Mouse (Mus musculus): Measurements from ENCODE around the gene Bnc2.

Gene Bnc2

GRCm38 (mm10) chr4:84675171-84675973, at the start of gene Bnc2:
Gene Bnc2, minus strand, starts transcription at chr4:84675275.
- DNase-seq (ENCODE audit: low read depth, low spot score), result peak; percentile 75

- no peak for DNase-seq (ENCODE audit: low read depth, low spot score)
These were observed 32.9 kb upstream of the Bnc2 start for GRCm38 (mm10) chr4:84707961-84708360.

DNA sequence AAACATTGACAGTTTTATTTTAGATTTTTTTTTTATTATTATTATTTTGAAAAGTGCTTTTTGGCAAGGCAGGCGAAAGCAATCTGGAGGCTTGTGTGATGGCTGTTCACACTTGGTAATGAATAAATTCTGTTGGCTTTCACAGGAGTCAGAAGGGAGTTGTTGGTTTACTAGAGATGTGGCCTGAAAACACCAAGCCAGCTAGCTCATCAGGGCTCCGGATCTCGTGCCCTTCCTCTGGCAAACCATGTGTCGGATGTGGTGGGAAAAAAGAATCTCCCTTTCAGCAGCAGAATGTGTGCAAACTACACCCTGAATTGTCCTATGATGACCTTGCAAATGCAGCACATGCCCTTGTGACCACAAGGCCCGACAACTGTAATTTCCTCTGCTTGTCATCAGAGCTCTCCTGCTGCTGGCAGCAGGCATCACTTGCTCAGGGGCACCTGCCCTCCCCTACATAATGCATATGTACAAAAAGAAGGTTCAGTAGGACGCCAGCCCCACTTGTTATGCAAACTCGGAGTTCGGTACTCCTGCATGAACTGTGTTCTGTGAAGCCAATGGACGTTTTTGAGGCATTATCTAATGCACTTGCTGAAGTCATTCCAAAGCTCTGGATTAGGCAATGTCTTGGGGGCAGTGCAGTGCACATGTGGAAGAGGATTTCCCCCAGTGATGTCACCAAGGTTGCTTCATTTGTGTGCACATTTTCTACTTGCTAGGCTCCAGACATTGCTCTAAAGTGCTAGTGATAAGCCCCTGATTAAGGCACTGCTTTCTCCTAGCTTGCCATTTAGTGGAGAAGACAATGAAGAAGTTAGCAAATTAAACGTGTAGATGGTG, 10.7 kb upstream of the Bnc2 start:
- peak; percentile 69 for DNase-seq (ENCODE audit: low read depth, low spot score)

DNA sequence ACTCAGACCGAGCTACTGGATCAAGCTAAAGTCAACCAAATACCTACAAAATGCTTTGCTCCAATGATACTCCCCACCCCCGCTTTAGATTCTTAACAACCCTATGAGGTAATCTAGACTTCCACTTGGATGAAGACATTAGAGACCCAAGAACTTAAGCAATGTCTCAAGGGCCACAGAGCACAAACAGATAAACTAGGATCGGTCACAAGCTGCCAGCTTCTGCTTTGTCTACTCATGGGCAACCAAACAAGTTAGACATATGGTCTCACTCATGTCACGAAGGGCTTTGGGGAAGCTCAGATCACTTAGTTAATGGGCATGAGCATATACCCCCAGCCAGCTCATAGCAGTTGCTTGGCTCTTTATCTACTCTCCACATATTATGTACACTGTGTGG, 9.9 kb upstream of the Bnc2 start:
- no peak for DNase-seq (ENCODE audit: low read depth, low spot score)

- no peak for DNase-seq (ENCODE audit: low read depth, low spot score)
These were observed 870 bp upstream of the Bnc2 start for GRCm38 (mm10) chr4:84675974-84676315.

DNA sequence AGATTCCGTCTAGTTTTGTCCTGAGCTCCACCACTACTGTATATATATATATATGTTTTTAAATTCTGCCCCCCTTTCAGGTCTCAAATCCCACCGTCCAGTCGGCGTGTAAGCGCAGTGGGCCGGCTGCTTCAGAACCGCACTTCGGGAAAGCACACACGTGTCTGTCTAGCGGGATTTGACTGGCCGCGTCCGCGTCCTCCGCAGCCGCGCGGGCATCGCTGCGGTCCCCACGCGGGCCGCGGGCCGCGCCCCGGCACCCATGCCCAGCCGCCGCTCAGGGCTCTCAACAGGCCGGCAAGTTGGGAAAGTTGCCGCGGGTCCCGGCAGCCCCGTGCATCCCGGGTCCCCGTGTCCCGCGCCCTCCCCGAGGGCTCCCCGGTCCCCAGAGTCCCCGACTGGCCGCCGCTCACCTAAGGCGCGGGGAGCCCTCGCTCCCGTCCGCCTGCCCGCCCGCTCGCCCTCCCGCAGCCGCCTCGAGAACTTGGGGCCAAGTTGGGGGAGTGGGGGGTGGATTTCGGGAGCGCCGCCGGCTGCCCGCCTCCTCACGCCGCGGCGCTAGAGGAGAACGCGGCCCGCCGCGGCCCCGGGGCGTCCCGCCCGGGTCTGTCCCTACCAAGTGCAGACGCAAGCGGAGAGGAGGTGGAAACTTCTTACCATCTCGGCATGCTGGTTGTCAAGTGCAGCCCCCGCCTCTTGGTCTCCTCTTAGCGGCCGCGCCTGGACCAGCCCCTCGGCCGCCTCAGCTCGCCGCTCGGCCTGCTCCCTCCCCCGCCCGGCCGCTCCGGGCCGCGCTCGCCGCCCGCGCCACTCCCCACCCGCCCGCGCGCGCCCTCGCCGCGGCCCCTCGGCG, 531 bp downstream of the Bnc2 start:
- peak; percentile 60 for DNase-seq (ENCODE audit: low read depth, low spot score)

DNA sequence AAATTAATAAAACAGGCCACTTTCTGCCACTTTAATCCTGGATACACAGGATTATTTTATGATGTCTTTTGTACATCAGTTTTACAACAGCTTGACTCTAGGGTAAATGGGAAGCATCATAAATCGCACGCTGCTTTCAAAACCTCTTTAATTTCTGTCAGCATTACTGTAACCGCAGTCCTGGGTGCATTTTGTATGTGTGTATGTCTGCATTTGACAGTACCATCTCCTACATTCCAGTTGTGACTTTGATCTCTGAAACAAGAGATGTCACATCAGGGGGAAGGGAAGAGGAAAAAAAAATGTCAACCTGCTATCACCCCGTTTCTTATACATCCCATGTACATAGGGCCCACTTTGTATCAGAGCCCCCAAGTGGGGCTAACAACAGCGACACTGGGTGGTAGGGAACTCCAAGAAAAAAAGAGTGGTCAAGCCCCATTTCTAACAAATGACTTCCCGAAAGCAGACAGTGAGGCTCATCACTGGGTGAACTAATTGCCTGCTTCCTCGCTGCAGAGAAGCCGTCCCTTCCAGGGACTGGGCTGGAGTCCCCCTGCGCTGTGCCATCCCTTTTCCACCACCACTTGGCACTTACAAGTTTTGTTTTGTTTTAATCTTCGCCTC, 1.3 kb downstream of the Bnc2 start:
- peak; percentile 56 for DNase-seq (ENCODE audit: low read depth, low spot score)

DNA sequence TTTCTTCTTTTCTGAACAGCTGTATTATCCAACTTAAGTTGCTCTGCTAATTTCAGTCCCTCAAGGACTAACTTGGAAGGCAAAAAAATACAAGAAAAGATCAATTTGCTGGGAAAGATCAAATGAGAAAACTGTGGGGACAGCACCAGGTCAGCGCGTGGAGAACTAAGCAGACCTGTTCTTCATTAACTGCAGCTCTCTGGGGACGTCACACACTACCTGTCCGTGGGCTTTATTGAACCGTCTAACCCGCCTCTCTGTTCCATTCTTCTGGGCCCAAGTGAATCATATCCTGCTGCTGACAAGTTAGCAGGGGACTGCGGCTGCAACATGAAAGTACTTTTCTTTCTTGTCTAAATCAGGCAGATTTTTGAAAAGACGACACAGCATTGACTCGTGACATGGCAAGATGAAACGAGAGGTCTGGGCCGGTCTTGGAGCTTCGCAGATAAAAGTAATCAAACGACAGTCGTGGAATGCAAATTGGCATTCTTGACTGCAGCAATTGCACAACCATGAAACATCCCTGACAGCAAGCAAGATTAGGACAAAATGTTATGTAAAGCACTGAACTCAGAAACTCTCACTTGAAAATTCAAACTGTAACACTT, 2.8 kb downstream of the Bnc2 start:
- DNase-seq (ENCODE audit: low read depth, low spot score), result no peak

- no peak for DNase-seq (ENCODE audit: low read depth, low spot score)
These were observed 4.1 kb downstream of the Bnc2 start for GRCm38 (mm10) chr4:84670996-84671395.

DNA sequence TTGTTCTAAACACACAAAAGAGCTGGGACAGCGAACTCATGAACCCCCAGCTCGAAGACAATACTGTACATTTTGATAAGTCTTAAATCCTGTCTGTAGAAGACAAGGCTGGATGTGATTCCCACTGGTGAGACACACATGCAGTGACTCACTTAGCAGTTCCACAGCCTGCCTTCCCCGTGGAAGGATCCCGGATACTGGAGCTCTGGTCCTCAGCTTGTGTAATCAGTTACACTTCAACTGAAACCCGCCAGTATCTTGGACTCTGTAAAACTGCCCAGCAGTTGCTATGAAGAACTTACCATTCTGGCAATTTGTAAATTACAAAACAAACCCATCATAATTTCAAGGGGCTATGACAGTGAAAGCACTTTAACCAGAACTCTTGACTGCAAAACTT, 5.4 kb downstream of the Bnc2 start:
- DNase-seq (ENCODE audit: low read depth, low spot score), result no peak

- no peak for DNase-seq (ENCODE audit: low read depth, low spot score)
These were observed 6.0 kb downstream of the Bnc2 start for GRCm38 (mm10) chr4:84668949-84669605.

DNA sequence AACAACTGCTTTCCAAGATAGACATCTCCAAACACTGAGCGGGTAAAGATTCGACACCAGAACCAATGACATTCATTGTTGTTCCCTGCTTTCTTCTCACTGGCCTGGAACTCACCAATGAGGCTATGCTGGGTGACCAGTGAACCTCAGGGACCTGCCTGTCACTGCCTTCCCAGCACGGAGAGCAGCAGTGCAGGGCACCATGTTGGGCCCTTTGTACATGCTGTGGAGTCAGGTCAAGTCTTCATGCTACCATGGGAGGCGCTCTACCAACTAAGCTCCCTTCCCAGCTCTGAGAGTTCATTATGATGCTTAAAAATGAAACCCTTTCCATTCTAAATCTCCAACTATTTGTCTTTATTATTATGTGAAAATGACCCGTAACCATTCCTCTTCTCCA, 6.8 kb downstream of the Bnc2 start:
- DNase-seq (ENCODE audit: low read depth, low spot score), result peak; percentile 71

DNA sequence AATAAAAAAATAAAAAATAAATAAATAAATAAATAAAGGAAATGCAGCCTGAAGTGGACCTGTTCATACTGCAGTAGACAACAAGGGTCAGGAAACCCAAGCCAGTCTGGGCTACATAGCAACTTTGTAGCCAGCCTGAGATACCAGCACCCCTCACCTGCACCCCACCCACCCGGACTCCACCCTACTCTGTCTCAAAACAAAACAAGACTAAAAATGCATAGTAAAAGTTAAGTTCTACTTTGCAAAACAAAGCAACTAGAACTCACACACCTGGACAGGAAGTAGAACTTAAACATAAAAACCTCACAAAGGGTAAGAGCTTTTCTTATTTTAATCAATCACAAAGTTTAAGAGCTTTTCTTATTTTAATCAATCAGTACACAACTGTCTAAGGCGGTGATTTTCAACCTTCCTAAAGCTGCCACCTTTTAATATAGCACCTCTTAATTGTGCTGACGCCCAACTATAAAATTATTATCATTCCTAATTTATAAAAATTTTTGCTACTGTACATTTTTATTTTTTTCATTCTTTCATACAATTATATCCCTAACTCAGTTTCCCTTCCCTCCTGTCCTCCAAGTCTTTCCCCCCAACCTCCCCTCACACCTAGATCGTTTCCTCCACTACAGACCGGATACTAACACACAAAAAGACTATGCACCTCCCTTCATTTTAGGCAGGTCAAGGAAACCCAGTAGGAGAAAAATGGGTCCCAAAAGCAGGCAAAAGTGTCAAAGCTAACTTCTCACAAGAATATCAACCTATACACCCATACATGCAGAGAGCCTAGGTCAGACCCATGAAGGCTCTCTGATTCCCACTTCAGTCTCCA, 12.6 kb downstream of the Bnc2 start:
- peak; percentile 95 for DNase-seq (ENCODE audit: low read depth, low spot score)

GRCm38 (mm10) chr4:84661341-84661740, 13.7 kb downstream of the Bnc2 start:
- DNase-seq (ENCODE audit: low read depth, low spot score), result peak; percentile 60

DNA sequence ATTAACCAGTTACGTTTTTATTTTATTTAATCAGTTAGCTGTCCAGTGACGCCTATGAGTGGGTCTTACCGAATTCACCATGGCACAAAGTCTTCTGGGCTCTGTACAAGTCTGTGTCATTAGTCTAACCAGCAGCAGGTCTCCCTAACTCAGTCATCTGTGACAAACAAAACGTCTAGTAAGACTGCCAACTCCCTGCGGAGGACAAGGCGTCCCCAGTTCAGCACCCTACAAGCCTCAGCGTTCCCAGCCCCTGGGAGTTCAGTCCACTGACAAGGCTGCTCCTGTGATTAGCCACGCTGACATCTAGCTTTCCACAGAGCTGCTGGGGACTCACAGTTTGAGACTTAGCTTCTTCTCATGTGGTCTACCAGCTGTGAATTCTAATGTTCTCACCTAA, 23.3 kb downstream of the Bnc2 start:
- DNase-seq (ENCODE audit: low read depth, low spot score), result no peak

GRCm38 (mm10) chr4:84646576-84646975, 28.5 kb downstream of the Bnc2 start:
- DNase-seq (ENCODE audit: low read depth, low spot score), result no peak

DNA sequence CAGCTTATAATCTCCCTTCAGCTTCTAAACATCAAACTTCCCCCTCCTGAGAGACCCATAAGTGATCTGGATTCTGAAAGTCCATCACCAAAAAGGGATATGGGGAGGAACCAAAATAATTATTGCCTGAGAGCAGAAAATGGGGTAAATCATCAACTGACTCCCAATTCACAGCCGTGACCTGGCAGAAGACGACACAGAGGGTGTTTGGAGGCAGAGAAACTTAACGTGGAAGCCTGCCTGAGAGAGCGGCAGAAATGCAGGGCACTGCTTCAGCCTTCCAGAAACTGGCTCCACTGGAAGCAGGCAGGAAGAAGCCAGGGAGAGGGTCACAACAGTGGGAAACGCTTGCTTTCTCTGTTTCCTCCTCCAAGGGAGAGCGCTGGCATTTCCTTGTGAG, 35.9 kb downstream of the Bnc2 start:
- no peak for DNase-seq (ENCODE audit: low read depth, low spot score)

GRCm38 (mm10) chr4:84637641-84638040, 37.4 kb downstream of the Bnc2 start:
- DNase-seq (ENCODE audit: low read depth, low spot score), result no peak

DNA sequence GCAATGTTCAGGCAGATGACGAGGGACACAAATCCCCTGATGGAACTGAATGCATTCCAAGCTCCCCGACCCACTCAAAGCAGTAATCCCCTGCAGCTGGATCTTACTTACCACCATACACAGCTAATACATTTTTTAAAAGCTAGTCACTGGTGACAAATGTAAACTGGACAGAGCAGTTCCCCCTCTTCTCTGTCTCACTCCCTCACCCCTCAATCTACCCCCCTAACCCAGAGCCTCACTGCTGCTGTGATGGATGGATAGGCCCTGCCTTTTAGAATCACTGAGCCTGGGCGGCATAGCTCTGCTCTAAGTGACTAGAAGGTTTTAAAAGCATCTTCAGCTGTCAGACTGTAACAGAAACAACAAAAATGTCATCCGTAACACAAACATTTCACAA, 40.3 kb downstream of the Bnc2 start:
- DNase-seq (ENCODE audit: low read depth, low spot score), result no peak

- no peak for DNase-seq (ENCODE audit: low read depth, low spot score)
These were observed 41.1 kb downstream of the Bnc2 start for GRCm38 (mm10) chr4:84633991-84634390.
